Mouse (Mus musculus) thymus, postnatal 14 days (tissue): ENCODE results near the gene Chrnb2.

Experiments
- DNase-seq: peaks from one replicate; pipeline ENCODE4 v3.0.0; 2021

Chrnb2 gene

GRCm38 (mm10) chr3:89776001-89776400 is 11.6 kb upstream of the Chrnb2 start:
- DNase-seq = no peak

- DNase-seq = peak; percentile 41
These were observed 10.0 kb upstream of the Chrnb2 start for GRCm38 (mm10) chr3:89774236-89774960.

DNA sequence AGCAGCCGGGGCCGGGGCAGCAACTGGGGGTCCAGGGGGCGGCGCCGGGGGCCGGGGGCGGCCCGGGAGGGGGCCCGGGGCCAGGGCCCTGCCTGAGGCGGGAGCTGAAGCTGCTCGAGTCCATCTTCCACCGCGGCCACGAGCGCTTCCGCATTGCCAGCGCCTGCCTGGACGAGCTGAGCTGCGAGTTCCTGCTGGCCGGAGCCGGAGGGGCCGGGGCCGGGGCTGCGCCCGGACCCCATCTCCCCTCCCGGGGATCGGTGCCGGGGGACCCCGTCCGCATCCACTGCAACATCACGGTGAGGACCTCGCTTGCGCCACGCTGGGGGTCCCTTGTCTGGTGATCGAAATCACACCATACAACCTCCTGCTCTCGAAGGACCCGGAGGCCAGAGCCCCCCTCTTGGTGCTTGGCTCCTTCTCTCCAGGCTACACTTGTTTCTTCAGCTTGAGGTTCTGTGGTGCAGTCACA is 9.3 kb upstream of the Chrnb2 start:
- DNase-seq = no peak

- DNase-seq = peak; percentile 97
These were observed 8.7 kb upstream of the Chrnb2 start, which contains the start of gene Ube2q1 for GRCm38 (mm10) chr3:89772968-89773709. Gene Ube2q1 (plus strand): TSS chr3:89773616.

DNA sequence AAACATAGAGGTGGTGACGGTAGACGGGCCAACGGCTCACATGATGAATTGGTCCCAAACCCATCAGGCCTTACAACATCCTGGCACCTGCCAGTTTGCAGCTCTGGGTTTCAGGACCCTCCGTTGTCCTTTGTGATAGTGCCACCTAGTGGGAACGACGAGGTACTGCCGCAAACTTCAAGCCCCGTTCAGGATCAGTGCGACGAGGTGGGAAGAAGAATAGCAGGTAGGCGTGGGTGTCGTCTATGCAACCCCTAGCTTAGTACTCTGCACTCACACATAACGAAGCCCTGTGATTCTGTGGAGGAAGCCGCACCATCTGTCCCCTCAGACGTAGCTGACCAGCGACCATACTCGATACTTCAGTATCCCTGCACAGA is 8.1 kb upstream of the Chrnb2 start:
- peak; percentile 90 for DNase-seq

DNA sequence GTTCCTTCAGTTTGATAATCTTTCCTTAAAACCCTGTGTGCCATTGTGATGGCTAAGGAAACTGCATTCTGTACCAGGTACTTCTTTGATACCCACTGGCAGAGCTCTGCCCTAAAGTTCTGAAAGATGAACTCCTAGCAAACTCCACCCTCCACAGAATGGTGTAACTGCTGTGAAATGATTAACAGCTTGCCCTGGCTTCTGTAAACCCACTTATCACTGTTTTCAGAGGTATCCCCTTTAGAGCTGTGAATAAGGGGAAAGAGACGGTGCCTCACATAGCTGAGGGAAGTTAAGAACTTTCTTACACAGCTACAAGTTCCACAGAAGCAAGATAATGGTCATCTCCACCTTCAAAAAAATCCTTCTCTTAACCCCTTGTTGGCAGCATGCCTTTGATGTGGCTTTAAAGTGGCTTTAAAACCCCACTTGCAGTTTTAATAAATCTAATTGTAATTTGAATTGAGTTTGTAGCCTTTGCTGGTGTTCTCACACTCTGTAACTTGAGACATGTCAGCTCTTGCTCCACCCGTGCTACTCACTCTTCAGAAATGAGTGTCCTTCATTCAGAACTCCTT is 6.1 kb upstream of the Chrnb2 start:
- DNase-seq = no peak

DNA sequence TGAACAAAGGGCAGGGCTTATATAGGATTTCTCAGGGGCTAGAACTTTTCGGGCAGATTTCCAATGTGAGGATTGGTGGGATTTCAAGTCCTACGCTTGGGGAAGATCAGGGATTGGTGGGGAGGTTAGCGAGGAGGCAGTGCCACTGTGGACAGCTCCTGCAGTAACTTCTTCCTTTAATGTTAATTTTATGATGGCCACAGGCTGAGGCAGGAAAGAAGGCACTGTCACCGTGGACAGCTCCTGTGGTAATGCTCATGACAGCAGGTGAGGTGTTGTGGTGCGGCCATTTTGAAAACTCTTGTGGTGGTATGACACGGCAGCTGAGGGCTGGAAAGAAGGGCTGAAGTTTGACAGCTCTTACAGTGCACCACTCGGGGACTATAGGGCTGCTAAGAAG is 5.2 kb upstream of the Chrnb2 start:
- no peak for DNase-seq

DNA sequence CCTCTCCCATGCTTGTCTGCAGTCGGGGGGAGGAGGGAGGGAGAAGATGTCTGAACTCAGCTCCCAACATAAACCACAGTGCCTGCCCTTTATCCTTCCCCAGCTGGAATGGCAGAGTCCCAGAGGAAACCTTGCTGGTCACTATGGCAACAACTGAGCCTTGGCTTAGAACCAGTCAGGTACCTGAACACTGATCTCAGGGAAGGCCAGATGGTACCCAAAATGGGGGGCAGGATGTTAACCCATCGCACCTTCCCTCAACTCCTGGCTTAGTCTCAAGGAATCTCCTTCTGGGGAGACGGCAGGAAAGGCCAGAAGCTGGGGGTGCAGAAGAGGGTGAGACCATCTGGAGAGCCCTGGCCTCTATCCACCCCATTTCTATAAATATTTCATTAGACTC is 4.6 kb downstream of the Chrnb2 start:
- no peak for DNase-seq

DNA sequence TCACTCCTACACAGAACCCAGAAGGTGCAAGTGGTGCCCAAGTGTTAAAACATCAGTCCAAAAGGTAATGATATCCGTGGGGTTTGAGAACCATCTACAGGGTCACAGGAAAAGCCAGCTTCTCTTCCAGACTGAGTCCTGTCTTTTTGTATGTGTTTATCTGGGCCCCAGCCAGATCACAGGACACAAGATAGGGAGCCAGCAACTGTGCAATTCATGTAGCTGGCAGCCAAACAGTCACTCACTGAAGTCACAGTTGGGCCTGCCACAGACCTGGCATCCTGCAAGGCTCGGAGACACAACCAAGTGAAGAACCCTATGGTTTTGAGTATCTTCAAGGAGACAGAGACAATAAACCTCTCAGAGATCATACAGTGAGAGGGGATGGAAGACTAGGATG is 6.6 kb downstream of the Chrnb2 start:
- no peak for DNase-seq

- DNase-seq = no peak
These were observed 9.1 kb downstream of the Chrnb2 start for GRCm38 (mm10) chr3:89755283-89755682.

DNA sequence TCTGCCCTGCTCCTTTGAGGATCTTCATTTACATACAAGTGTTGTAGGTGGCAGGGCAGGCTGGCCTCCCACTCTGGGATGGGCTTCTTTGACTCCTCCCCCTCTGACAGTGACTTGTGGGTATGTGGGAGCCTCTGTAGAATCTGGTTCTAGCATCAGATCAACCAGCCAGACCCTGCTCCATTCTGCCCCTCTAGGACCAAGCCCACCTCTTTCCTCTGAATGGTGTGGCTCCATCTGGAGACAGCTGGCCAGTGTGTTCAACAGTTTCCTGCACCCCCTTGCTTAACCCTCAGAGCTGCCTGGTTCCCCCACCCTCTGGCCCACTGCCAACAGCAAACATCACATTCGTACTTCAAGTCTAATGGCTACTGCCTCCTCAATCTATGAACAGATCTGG is 12.1 kb downstream of the Chrnb2 start:
- no peak for DNase-seq

- no peak for DNase-seq
These were observed 25.9 kb downstream of the Chrnb2 start for GRCm38 (mm10) chr3:89738509-89738908.

DNA sequence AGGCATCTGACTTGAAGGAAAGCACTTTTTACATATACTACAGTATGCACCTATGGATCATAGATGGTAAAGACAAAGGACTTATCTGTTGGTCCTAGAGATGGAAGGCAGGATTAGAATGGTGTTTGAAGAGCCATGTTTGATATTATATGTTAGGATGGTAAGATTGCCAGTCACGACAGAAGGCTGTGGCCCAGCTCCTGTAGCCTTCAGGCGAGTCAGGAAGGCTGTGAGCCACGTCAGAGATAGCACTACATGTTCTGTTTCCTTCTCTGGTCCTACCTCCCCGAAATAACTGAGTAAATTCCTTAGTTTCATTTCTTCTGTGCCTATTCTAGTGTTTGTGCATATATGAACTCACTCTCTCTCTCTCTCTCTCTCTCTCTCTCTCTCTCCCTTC is 32.3 kb downstream of the Chrnb2 start:
- no peak for DNase-seq

DNA sequence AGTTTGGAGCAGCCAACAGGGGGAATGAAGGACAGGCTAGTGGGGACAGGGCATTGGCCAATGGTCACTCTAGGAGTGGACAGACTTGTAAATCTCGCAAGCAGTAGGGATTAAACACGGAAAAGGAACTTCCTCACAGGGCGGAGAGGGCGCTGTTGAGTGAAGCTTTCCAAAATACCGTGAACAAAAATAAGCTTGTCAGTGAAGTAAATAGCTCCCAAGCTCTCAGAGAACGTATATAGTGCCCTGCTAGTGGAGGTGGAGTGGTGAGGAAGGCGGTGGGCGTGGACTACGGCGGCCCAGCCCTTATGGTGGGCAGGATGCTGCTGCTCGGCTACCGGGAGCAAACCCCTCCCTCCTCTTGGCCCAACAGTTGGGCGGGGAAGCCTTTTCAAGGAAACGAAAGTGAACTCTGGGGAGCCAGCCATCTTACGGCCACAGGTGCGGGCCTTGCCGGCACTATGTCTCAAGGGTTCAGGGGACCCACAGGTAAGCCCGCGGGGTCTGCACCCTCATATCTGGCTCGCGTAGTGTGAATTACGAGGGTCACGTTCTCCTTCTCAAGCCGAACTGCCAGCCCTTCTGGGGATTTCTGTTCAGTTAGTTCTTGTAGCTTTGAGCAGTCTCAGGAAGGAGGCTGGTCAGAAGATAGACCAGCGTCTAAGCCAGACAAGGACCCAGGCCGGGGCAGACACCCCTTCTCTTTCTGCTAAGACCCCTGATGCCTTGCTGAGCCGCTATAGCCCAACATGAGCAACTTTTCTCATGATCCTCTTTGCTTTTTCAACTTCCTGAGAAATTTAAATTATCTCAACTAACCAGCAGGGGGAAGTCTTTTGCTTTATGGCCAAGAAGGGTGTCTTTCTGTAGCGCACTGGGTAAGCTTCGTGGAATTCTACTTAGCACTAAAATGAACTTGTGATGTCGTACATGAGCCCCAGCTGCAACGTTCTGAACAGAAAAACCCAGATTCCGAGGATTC is 33.8 kb downstream of the Chrnb2 start:
- peak; percentile 95 for DNase-seq

DNA sequence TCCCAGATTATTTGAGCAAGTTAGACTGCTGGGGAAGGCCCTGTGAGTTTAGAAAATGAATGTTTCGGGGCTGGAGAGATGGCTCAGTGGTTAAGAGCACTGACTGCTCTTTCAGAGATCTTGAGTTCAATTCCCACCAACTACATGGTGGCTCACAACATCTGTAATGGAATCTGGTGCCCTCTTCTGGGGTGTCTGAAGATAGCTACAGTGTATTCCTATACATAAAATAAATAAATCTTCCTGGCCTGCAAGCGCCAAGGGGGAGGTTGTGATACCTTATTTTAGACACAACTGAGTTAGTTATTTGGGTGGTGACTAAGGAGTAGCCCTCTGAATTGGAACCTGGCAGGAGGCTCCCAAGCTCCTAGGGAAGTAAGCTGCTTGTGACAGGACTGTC is 35.6 kb downstream of the Chrnb2 start:
- no peak for DNase-seq

DNA sequence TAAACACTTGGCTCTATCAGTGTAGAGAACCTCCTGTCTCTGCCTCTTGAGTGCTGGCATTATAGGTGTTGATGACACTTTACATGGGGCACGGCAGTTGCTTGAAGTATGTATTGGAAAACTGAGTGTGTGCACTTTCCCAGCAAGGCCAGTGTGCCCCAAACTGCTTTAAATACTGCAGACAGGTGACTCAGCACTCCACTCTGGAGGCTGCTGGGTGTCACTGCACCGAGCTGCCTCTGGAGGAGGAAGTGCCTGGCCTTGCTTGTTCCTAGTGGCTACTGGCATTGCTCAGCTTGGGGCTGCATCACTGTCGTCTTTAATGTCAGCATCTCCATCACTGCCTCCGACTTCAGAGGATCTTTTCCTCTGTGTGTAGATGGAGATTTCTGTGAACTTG is 37.4 kb downstream of the Chrnb2 start:
- DNase-seq = peak; percentile 70

GRCm38 (mm10) chr3:89723400-89724084 is 40.9 kb downstream of the Chrnb2 start:
- DNase-seq = no peak

GRCm38 (mm10) chr3:89722032-89722431 is 42.4 kb downstream of the Chrnb2 start:
- DNase-seq = no peak

DNA sequence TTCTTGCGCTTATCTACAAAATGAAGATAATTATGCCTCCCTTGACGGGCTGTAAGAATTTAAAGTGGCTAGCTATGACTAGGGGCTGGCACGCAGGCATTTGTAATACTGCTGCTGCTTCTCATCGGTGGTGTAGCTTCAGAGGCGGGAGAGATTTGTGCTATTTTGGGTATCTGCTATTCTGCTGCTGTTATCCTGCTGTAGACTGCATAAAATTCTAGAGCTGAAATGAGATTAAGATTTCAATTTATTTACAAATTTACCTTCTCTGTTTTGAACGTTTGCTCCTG is 48.5 kb downstream of the Chrnb2 start:
- DNase-seq = no peak

- DNase-seq = no peak
These were observed 49.0 kb downstream of the Chrnb2 start for GRCm38 (mm10) chr3:89715207-89715966.

- peak; percentile 79 for DNase-seq
These were observed 49.8 kb downstream of the Chrnb2 start, which contains the start of gene Adar for GRCm38 (mm10) chr3:89714359-89715206. Gene Adar (plus strand): TSS chr3:89715022.
